Mouse (Mus musculus) hematopoietic stem cell, adult 5-6 weeks (primary cell): ENCODE results near the gene Plau. TPM values are rescaled to one million over a fixed set of nuclear protein-coding genes. Genes with fewer than 3 reads are reported as not detected.

Experiments used
- ATAC-seq, 2 experiments: fragments of 125-278 bp in 1 of 2; replicated peaks in 1 of 2; 2 replicates each; pipeline ENCODE4 v1.8.0; 2016 to 2017; ENCODE audit warnings: inconsistent platforms in 2 of 2, mild to moderate bottlenecking in 2 of 2, moderate number of reproducible peaks in 2 of 2, low read depth in 1 of 2, moderate TSS enrichment in 1 of 2; ENCODE audit not compliant: low FRiP score in 2 of 2, poor library complexity in 2 of 2, severe bottlenecking in 2 of 2, insufficient read depth in 1 of 2, low TSS enrichment in 1 of 2
- total RNA-seq: library from RNA; stranded (forward); fragments of 172-1452, 232-1000 nt; gene quantifications from 2 replicates; pipeline ENCODE4 v1.2.3, GENCODE M21; 2017

Gene Plau
- total RNA-seq: 2.3 and 2.4 TPM in 2 replicates

- peak; percentile 68 to 79 for ATAC-seq
These were observed at the start of gene Plau for GRCm38 (mm10) chr14:20836171-20836904. Plau (plus strand) TSS chr14:20836660.

- ATAC-seq: no peak
These were observed 48.3 kb upstream of the Plau start for GRCm38 (mm10) chr14:20788151-20788550.

GRCm38 (mm10) chr14:20789593-20789992 is 46.9 kb upstream of the Plau start:
- no peak for ATAC-seq

DNA sequence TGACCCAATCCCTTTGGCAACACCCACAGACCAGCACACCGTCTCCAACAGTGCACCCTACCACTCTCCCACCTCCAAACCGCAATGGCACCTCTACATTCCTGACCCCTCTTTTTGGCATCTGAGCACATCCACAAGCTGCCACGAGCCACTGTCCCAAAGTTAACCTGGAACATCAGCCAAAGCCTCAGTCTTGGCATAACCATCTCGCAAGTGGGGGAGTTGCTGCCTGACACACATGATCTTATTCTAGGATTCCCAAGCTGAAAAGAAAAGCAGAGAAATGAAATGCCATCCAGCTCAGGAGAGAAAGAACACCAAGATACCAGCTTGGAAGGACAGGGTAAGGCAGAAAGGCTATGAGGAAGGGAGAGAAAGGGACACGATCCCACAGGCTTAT is 46.0 kb upstream of the Plau start:
- ATAC-seq: no peak

DNA sequence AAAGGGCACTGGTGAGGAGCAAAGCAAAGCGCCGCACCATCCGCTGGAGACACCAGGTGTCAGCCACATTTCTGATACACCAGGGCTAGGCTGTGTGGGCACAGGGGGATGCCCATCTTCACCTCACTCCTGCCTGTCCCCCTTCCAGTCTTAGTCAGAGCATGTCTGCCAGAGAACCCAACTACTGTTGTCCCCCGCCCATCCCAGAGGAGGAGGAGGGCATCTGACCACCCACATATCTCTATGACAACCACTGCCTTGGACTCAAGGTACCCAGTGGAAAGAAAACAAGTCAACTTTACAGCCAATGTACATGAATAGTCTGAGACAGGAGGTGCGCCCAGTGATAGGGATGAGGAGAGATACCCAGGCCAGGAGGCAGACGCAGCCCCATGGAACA is 45.5 kb upstream of the Plau start:
- no peak for ATAC-seq

DNA sequence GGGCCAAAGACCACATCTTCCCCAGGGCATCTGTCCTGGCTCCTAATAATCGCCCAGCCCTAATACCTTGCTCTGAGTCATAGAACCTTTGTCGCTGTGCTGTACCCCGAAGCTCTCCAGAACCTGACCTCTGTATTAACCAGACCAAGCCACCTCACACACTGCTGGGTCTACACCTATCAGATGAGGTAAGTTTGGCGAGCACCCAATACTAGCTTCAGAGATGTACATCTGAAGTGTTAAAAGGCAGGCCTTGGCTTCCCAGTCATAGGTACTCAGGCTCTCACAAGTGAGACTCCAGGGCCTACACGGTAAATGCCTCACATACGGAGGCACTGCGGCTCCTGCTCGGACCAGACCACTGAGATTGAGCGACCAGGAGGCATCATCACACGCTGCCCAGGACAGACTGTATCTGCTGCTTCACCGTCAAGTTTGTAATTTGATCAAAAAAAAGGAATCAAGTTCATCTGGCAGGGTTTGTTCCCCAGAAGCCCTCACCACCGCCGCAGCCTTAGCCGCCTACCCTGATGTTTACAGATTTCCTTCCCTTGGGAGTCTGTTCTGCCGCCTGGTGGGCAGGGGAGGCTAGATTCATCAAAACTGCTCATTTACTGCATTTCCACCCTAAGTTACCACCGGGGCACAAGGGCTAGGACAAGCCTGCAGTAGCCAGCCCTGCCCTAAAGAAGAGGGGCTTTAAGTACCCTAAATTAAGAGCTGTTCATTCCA is 44.8 kb upstream of the Plau start:
- ATAC-seq: peak; percentile 40 to 42

GRCm38 (mm10) chr14:20792243-20792921 is 44.1 kb upstream of the Plau start:
- ATAC-seq: no peak

GRCm38 (mm10) chr14:20792922-20793757 is 43.3 kb upstream of the Plau start:
- ATAC-seq: no peak

DNA sequence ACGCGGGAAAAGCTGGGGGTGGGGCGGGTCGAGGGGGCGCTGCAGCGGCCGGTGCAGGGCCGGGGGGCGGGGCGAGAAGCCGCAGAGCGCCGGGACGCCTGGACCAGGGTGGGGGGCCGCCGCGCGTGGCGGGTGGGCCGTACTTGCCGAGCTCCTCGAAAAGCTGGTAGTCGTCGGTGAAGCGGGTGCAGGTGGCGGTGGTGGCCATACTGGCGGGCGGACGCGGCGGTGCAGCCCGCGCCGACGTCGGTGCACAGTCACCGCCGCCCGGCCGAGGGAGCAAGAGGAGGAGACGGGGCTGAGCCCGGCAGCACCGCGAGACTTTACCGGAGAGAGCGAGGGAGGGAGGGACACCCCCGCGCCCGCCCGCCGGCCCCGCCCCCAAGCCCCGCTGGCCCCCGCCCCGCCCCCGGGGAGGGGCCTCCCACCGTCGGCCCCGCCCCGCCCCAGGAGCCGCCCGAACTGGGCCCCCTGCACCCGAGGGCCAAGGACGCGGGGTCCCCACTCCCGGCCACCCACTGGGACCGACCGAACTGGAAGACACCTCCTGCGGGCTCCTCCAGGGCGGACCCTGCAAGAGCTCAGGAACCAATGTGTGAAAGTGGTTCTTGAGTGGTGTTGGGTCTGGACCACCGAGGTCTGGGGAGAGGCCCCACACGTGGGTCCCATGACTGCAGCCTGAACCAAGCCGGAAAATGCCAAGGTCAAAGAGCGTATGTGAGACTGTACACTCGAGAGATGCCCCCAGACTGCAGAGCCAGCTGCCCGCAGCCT is 42.5 kb upstream of the Plau start, which contains the start of gene Camk2g:
TSS of gene Camk2g (minus strand) at position 331 of the 774 bp plus-strand sequence.
- peak; percentile 79 for ATAC-seq

GRCm38 (mm10) chr14:20794589-20794988 is 41.9 kb upstream of the Plau start:
- no peak for ATAC-seq

DNA sequence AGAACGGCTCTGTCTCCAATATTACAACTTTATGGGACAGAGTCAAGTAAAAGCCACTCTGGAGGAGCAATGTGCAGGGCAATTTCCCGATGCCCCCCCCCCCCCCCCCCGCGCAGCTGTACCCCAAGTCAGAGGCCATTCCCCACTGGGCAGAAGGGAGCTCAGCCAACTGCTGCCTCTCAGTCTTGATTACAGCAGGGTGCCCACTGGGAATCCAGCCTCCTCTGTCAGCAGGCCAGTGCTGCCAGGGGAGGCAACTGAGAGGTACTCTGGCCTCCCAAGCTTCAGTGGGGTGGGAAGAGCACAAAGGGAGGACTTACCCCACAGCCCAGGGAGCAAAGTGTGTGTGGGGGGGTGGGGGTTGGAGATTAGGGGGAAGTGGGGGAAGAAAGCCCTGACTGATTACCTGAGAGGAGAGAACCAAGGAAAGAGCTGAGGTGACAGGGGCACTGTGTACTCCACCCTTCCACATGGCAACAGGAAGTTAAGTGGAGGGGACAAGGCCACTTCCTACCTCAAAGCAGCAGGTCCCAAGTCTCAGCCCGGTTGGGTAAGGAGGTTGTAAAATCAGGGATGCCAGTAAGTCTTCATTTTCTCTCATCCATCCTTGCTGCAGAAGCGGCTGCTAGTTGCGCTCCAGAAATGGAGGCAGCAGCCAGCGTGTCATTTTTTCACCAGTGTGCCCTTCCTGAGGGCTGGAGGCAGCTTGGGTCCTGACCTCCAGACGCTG is 40.9 kb upstream of the Plau start:
- ATAC-seq: no peak

GRCm38 (mm10) chr14:20796170-20796569 is 40.3 kb upstream of the Plau start:
- no peak for ATAC-seq

DNA sequence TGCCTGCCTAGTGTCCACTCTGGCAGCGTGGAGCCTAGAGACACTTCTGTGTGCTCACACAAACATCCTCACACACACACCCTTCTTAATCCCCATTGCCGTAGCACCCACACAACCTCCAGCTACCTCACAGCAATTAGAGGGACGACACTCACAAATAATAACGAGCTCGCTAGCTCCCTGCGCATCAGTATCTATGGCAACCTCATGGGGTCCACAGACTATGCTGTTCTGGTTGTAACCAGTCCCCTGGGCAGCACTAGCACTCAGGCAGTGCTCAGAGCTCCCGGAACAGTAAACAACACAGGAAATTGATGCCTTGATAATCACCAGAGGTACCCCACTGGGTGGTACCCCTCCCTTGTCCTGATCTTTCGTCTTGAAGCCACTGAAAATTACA is 39.8 kb upstream of the Plau start:
- ATAC-seq: no peak

- no peak for ATAC-seq
These were observed 38.2 kb upstream of the Plau start for GRCm38 (mm10) chr14:20798300-20798699.

- ATAC-seq: peak; percentile 77
These were observed 37.7 kb upstream of the Plau start for GRCm38 (mm10) chr14:20798761-20799160.

- ATAC-seq: 0 out of 4 replicates have a peak, but pooled peaks of 1 of the 2 experiments have one; percentile 23
These were observed 33.4 kb upstream of the Plau start for GRCm38 (mm10) chr14:20802926-20803605.
